Mouse (Mus musculus) midbrain, embryonic 13.5 days (tissue): ENCODE results near the gene Dagla. TPM values are rescaled to one million over a fixed set of nuclear protein-coding genes. Genes with fewer than 3 reads are reported as not detected.

Experiments
- ATAC-seq: fragments of 200-750 bp; cut with Nextera tagmentation; 2 replicates; pipeline ENCODE4 v1.8.0; 2017; ENCODE audit warnings: mild to moderate bottlenecking, moderate TSS enrichment, moderate library complexity
- H3K27ac ChIP-seq: fragments of 300-500 bp; sonication (generic); 2 replicates; pipeline ENCODE4 v1.5.1; 2015; ENCODE audit warnings: inconsistent platforms, mild to moderate bottlenecking, moderate library complexity
- H3K27me3 ChIP-seq: fragments of 300-500 bp; sonication (generic); 2 replicates; pipeline ENCODE4 v1.6.1; 2015; ENCODE audit warnings: mild to moderate bottlenecking, inconsistent platforms
- H3K36me3 ChIP-seq: fragments of 300-500 bp; sonication (generic); 2 replicates; pipeline ENCODE4 v1.6.1; 2015; ENCODE audit warnings: mild to moderate bottlenecking, inconsistent platforms
- H3K4me1 ChIP-seq: fragments of 300-500 bp; sonication (generic); replicated peaks from 2 replicates; pipeline ENCODE4 v1.6.1; 2015; ENCODE audit warnings: inconsistent platforms
- H3K4me2 ChIP-seq: fragments of 300-500 bp; sonication (generic); replicated peaks from 2 replicates; pipeline ENCODE4 v1.6.1; 2015; ENCODE audit warnings: moderate library complexity, mild to moderate bottlenecking, inconsistent platforms
- H3K4me3 ChIP-seq: fragments of 300-500 bp; sonication (generic); replicated peaks from 2 replicates; pipeline ENCODE4 v1.5.1; 2015; ENCODE audit warnings: mild to moderate bottlenecking, inconsistent platforms
- H3K9ac ChIP-seq: fragments of 300-500 bp; sonication (generic); replicated peaks from 2 replicates; pipeline ENCODE4 v1.6.1; 2015; ENCODE audit warnings: mild to moderate bottlenecking, inconsistent platforms
- H3K9me3 ChIP-seq: fragments of 300-500 bp; sonication (generic); 2 replicates; pipeline ENCODE4 v1.6.1; 2016; ENCODE audit warnings: mild to moderate bottlenecking, inconsistent platforms
- WGBS: fragments of 180-500 bp; shearing (Covaris S2); methylation state at CpG from one replicate; pipeline ENCODE4 v1.1.7; 2015; 5-methylcytosine and 5-hydroxymethylcytosine counted together
- polyA plus RNA-seq: library from polyadenylated mRNA; unstranded; fragments of >200 nt; fragmentation: Nextera tagmentation; extraction: Ambion mirVana; gene quantifications from 2 replicates; pipeline ENCODE4 v1.2.1, GENCODE M21; 2015

The Dagla gene
- polyA plus RNA-seq, 1 experiment from 2014 or later: 5.3 TPM

GRCm38 (mm10) chr19:10333545-10334252, 29.0 kb upstream of the Dagla start:
- Histone ChIP-seq H3K9me3 (no peaks in the 10 kb centered on the region), H3K9ac (no peak overlapping the region), H3K4me3 (no peak overlapping the region), H3K27me3 (peaks cover 10% of the 10 kb centered on the region), H3K4me2 (no peak overlapping the region), H3K27ac (no peak overlapping the region), H3K36me3 (no peaks in the 10 kb centered on the region), H3K4me1 (peaks cover 11% of the 10 kb centered on the region)
- peak; percentile 85 for ATAC-seq
- 36% methylated on average over 9 of the region's 9 CpGs for WGBS

GRCm38 (mm10) chr19:10331706-10332105, 27.0 kb upstream of the Dagla start:
- no peaks in the 10 kb centered on the region for H3K36me3 ChIP-seq
- H3K9ac ChIP-seq: no peak overlapping the region
- peaks cover 10% of the 10 kb centered on the region for H3K27me3 ChIP-seq
- H3K4me3 ChIP-seq: no peak overlapping the region
- H3K27ac ChIP-seq: no peak overlapping the region
- WGBS: 49% methylated on average over 4 of the region's 4 CpGs
- peaks cover 2% of the 10 kb centered on the region for H3K4me1 ChIP-seq
- H3K4me2 ChIP-seq: no peak overlapping the region
- H3K9me3 ChIP-seq: no peaks in the 10 kb centered on the region
- no peak for ATAC-seq

GRCm38 (mm10) chr19:10329033-10329432, 24.4 kb upstream of the Dagla start:
- no peak overlapping the region for H3K4me2 ChIP-seq
- 86% methylated on average over 8 of the region's 8 CpGs for WGBS
- no peak overlapping the region for H3K9ac ChIP-seq
- no peaks in the 10 kb centered on the region for H3K9me3 ChIP-seq
- H3K27me3 ChIP-seq: peaks cover 17% of the 10 kb centered on the region
- H3K4me3 ChIP-seq: no peak overlapping the region
- H3K4me1 ChIP-seq: no peaks in the 10 kb centered on the region
- no peak overlapping the region for H3K27ac ChIP-seq
- H3K36me3 ChIP-seq: no peaks in the 10 kb centered on the region
- ATAC-seq: no peak

DNA sequence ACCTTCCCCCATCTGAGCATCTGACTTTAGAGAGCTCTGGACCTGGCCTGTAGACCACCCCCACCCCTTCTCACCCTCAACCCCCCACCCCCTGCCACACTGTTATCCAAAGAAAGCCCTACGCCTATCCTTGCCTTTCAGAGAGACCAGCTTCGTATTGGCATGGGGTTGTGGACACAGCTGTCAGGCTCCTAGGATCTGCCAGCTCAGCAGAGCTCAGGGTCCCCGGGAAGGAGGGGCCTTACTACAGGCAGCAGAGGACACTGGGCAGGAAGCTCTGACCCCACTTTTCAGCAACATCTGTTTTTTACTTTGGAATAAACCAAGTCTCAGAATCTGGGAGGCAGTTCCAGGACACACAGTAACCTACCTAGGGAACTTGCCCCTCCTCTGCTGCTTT, 21.9 kb upstream of the Dagla start:
- H3K36me3 ChIP-seq: no peaks in the 10 kb centered on the region
- H3K27me3 ChIP-seq: peaks cover 7% of the 10 kb centered on the region
- no peaks in the 10 kb centered on the region for H3K9me3 ChIP-seq
- no peak overlapping the region for H3K9ac ChIP-seq
- H3K27ac ChIP-seq: no peak overlapping the region
- H3K4me1 ChIP-seq: peaks cover 7% of the 10 kb centered on the region
- H3K4me2 ChIP-seq: no peak overlapping the region
- 44% methylated on average over 3 of the region's 3 CpGs for WGBS
- no peak for ATAC-seq
- no peak overlapping the region for H3K4me3 ChIP-seq

GRCm38 (mm10) chr19:10323860-10324259, 19.2 kb upstream of the Dagla start:
- ATAC-seq: 0 out of 2 replicates have a peak, but pooled peaks have one; percentile 40
- no peaks in the 10 kb centered on the region for H3K36me3 ChIP-seq
- H3K4me2 ChIP-seq: no peak overlapping the region
- peaks cover 7% of the 10 kb centered on the region for H3K4me1 ChIP-seq
- H3K9me3 ChIP-seq: no peaks in the 10 kb centered on the region
- H3K4me3 ChIP-seq: no peak overlapping the region
- no peak overlapping the region for H3K27ac ChIP-seq
- H3K9ac ChIP-seq: no peak overlapping the region
- WGBS: 77% methylated on average over 5 of the region's 5 CpGs
- peaks cover 9% of the 10 kb centered on the region; the same call in 1 of the 2 replicates for H3K27me3 ChIP-seq

GRCm38 (mm10) chr19:10323362-10323837, 18.7 kb upstream of the Dagla start:
- no peak overlapping the region for H3K4me2 ChIP-seq
- H3K27ac ChIP-seq: no peak overlapping the region
- WGBS: 26% methylated on average over 9 of the region's 9 CpGs
- peaks cover 9% of the 10 kb centered on the region; the same call in 1 of the 2 replicates for H3K27me3 ChIP-seq
- H3K36me3 ChIP-seq: no peaks in the 10 kb centered on the region
- H3K4me3 ChIP-seq: no peak overlapping the region
- ATAC-seq: peak; percentile 77
- no peaks in the 10 kb centered on the region for H3K9me3 ChIP-seq
- H3K9ac ChIP-seq: no peak overlapping the region
- H3K4me1 ChIP-seq: peaks cover 7% of the 10 kb centered on the region

GRCm38 (mm10) chr19:10317795-10318194, 13.1 kb upstream of the Dagla start:
- WGBS: 71% methylated on average over 4 of the region's 4 CpGs

DNA sequence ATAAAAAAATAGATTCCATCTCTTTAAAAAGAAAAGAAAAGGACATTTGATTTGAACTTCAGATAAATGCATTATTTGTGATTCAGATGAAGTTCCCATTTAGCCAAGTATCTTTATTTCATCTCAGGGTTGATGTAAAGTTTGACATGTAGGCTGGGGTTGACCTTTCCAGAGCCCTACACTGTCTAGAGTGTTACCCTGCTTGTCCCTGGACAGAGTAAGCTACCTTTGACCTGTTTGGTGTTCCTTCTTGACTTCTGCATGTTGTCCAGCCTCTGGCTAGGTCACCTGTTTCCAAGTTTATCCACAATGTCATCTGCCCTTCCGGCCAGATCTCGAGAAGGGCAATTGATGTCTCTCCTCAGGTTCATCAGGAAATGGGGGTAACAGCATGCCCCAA, 12.7 kb upstream of the Dagla start:
- no peak for ATAC-seq
- H3K4me2 ChIP-seq: no peak overlapping the region
- no peaks in the 10 kb centered on the region for H3K4me1 ChIP-seq
- no peak overlapping the region for H3K4me3 ChIP-seq
- 84% methylated on average over 2 of the region's 2 CpGs for WGBS
- H3K9me3 ChIP-seq: no peaks in the 10 kb centered on the region
- no peak overlapping the region for H3K9ac ChIP-seq
- 0 out of 2 replicates have a peak, but pooled peaks cover 3% of the 10 kb centered on the region for H3K27me3 ChIP-seq
- H3K27ac ChIP-seq: no peak overlapping the region
- no peaks in the 10 kb centered on the region for H3K36me3 ChIP-seq

More at GRCm38 (mm10) chr19:10317795-10318194, 13.1 kb upstream of the Dagla start:
- H3K9me3 ChIP-seq: no peaks in the 10 kb centered on the region
- no peak overlapping the region for H3K27ac ChIP-seq
- no peak overlapping the region for H3K4me3 ChIP-seq
- no peaks in the 10 kb centered on the region for H3K4me1 ChIP-seq
- H3K9ac ChIP-seq: no peak overlapping the region
- ATAC-seq: no peak
- H3K27me3 ChIP-seq: 0 out of 2 replicates have a peak, but pooled peaks cover 3% of the 10 kb centered on the region
- H3K4me2 ChIP-seq: no peak overlapping the region
- no peaks in the 10 kb centered on the region for H3K36me3 ChIP-seq

- no peak for ATAC-seq
- no peaks in the 10 kb centered on the region for H3K9me3 ChIP-seq
- H3K36me3 ChIP-seq: no peaks in the 10 kb centered on the region
- H3K4me1 ChIP-seq: no peaks in the 10 kb centered on the region
- no peak overlapping the region for H3K9ac ChIP-seq
- no peak overlapping the region for H3K4me2 ChIP-seq
- 0 out of 2 replicates have a peak, but pooled peaks cover 3% of the 10 kb centered on the region for H3K27me3 ChIP-seq
- no peak overlapping the region for H3K4me3 ChIP-seq
- 68% methylated on average over 4 of the region's 4 CpGs for WGBS
- H3K27ac ChIP-seq: no peak overlapping the region
Observed at GRCm38 (mm10) chr19:10316956-10317355, 12.3 kb upstream of the Dagla start.

GRCm38 (mm10) chr19:10312072-10312471, 7.4 kb upstream of the Dagla start:
- H3K4me1 ChIP-seq: no peaks in the 10 kb centered on the region; the same call in 1 of the 2 replicates
- H3K9me3 ChIP-seq: no peaks in the 10 kb centered on the region
- H3K27ac ChIP-seq: no peak overlapping the region
- ATAC-seq: no peak
- no peaks in the 10 kb centered on the region for H3K36me3 ChIP-seq
- H3K4me2 ChIP-seq: no peak overlapping the region
- H3K4me3 ChIP-seq: no peak overlapping the region
- 73% methylated on average over 8 of the region's 8 CpGs for WGBS
- H3K9ac ChIP-seq: no peak overlapping the region
- peaks cover 1% of the 10 kb centered on the region; the same call in 1 of the 2 replicates for H3K27me3 ChIP-seq

GRCm38 (mm10) chr19:10308990-10309389, 4.3 kb upstream of the Dagla start:
- Histone ChIP-seq H3K4me1 (peaks cover 10% of the 10 kb centered on the region), H3K9me3 (no peaks in the 10 kb centered on the region)
- WGBS: 62% methylated on average over 2 of the region's 2 CpGs

DNA sequence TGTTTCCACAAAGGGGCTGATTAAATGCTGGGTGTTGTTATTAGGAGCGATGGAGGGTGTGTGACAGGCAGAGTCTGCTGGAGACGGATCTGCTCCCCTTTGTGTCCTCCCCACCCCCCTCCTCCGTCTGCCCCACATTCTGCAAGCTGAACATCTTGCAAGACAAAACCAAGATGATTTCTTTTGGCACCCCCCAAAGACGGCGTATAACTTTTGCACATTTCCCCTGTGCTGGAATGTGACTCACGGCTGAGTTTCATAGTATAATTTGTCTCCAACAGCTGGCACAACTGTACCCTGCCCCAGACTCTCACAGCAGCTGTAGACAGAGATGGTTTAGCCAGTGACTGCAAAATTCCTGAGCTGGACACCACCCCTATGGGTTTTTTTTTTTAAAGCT, 3.3 kb upstream of the Dagla start:
- H3K27ac ChIP-seq: no peak overlapping the region
- ATAC-seq: no peak
- WGBS: 45% methylated on average over 6 of the region's 6 CpGs

More at GRCm38 (mm10) chr19:10308990-10309389, 4.3 kb upstream of the Dagla start:
- Histone ChIP-seq H3K4me2 (no peak overlapping the region), H3K36me3 (no peaks in the 10 kb centered on the region), H3K9ac (no peak overlapping the region), H3K27ac (no peak overlapping the region), H3K4me3 (no peak overlapping the region), H3K27me3 (peaks cover 18% of the 10 kb centered on the region)
- ATAC-seq: no peak

More for the DNA sequence above, 3.3 kb upstream of the Dagla start:
- Histone ChIP-seq H3K9me3 (no peaks in the 10 kb centered on the region), H3K9ac (0 out of 2 replicates have a peak overlapping the region, but pooled peaks have one; percentile 6), H3K4me3 (no peak overlapping the region), H3K4me1 (peaks cover 15% of the 10 kb centered on the region), H3K4me2 (no peak overlapping the region), H3K27me3 (peaks cover 18% of the 10 kb centered on the region), H3K36me3 (no peaks in the 10 kb centered on the region)
